Mouse (Mus musculus) megakaryocyte, embryonic 14.5 days (primary cell): ENCODE measurements around the gene Zmym6.

Experiments used
- FLI1 ChIP-seq: IDR thresholded peaks from 2 replicates; pipeline ENCODE4 v1.6.1; 2012; ENCODE audit warnings: low read length, inconsistent platforms, mixed read lengths
- GATA1 ChIP-seq: IDR thresholded peaks from 3 replicates; pipeline ENCODE4 v1.6.1; 2012; ENCODE audit warnings: mixed read lengths, low read length, inconsistent platforms, borderline replicate concordance

- TF ChIP-seq GATA1, result no peak
- TF ChIP-seq FLI1, result no peak
Observed at GRCm38 (mm10) chr4:127053071-127053470, 24.1 kb upstream of the Zmym6 start.
